Mouse (Mus musculus) T-helper 17 cell (primary cell): Measurements from ENCODE around the gene Klrb1a.
"Not testable (repeated sequence)": the region's sequence is repeated elsewhere in the genome, so short reads cannot be mapped to it uniquely, and the experiment has no call there.

Source experiments
- in situ Hi-C, 2 experiments: fragments of 300-600 bp; cut with MboI, MseI; formaldehyde crosslinking; loops; 1 replicate in 1 of 2; 2 replicates in 1 of 2; pipeline ENCODE4 v1.15.1; 2025; ENCODE audit warnings: high pct_unique_total_duplicates in 2 of 2

Gene Klrb1a

GRCm38 (mm10) chr6:128623433-128623832, at the start of gene Klrb1a:
Klrb1a (minus strand) TSS chr6:128623533.
- in situ Hi-C loops, result not testable (repeated sequence)

GRCm38 (mm10) chr6:128669936-128670335, 46.6 kb upstream of the Klrb1a start:
- in situ Hi-C loops, result no loop called here

DNA sequence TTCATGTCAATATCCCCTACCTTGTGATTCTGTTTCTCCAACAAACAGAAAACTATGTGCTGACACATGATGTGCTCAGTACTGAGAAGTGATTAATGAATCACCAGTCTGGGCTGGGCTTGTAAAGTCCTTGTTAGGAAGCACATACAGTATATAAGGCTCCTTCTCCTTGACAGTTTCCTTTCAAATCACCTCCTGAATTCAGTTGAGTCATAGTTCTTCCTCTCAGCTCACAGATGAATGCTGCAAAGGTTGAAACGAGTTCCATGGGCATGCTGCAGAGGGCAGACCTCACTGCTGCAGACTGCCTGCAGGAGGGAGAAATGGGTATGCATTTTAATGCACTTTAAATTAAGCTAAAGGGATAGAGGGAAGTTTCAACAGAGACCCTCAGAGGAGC, 38.9 kb upstream of the Klrb1a start, which contains the start of gene Clec2h:
Clec2h (plus strand) TSS at position 180 of the 400 bp plus-strand sequence.
- in situ Hi-C loops, result no loop called here

DNA sequence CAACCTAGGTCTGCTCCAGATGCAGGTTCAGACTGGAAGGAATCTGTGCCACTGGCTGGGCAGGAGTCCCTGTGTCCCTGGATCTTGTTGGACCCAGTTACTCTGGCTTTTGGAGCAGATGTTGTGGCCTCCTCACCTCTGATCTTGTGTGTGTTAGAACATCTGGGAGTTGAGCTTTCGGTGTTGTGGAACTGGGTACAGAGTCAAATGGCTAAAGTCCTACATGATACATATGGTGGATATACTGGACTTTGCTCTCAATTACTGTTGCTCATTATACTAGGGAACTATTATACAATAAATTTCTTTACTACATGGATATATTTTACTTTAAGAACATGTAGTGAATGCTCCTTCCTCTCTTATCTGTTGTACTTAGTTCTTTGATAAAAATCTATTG, 37.9 kb upstream of the Klrb1a start:
- in situ Hi-C loops, result no loop called here

DNA sequence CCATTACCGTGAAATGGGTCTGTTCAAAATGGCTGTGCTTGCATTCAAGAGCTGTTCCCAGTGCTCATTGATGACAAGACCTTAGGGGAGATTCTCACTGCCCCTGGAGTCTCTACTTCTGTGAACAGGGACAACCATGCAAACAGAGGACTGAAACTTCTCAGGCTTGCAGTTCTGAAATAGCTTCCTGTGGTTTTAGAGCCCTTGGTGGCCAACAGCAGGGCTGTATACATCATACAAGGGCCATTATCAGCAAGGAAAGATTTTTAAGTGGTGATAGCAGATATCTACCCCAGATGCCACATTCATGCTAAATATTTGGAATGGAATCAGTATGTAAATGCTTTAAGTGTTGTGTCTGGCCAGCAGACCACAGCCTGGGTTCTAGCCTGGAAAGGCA, 29.6 kb upstream of the Klrb1a start:
- in situ Hi-C loops, result loop anchor here in 1 of 2 experiments (10.0 kb wide), 1 partner anchor 742 kb away; the partner anchor contains the start of gene Clec1b

DNA sequence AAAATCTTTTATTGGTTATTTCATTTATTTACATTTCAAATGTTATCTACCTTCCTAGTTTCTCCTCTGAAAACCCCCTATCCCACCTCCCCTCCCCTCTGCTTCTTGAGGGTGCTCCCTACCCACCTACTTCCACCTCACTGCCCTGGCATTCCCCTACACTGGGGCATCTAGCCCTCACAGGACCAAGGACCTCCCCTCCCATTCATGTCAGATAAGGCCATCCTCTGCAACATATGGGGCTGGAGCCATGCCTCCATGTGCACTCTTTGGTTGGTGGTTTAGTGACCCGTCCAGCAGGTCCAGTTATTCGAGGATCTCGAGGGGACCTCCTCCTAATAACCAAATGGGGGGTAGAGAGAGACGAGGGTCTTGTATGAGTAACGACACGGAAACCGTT, 27.5 kb upstream of the Klrb1a start:
- in situ Hi-C loops, result loop anchor here in 1 of 2 experiments (10.0 kb wide), 1 partner anchor 744 kb away; the partner anchor contains the start of gene Clec1b

DNA sequence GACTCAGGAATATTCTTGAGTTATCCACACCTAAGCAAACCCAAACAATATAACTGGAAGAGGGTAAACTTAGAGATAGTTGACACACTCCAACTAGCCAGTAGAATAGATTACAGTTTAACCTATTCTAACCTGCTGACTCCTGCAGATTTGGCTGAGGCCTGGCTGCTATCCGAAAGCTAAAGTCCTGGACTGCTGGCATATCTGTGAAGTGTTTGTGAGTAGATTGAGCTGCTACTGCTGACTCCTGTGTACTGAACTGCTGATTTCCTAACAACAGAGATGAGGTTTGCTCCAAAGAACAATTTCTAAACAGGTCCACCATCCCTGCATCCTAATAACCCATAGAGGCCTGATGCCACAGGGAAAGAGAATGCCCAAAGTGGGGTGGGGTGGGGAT, 26.9 kb upstream of the Klrb1a start:
- in situ Hi-C loops, result loop anchor here in 1 of 2 experiments (10.0 kb wide), 1 partner anchor 745 kb away; the partner anchor contains the start of gene Clec1b

DNA sequence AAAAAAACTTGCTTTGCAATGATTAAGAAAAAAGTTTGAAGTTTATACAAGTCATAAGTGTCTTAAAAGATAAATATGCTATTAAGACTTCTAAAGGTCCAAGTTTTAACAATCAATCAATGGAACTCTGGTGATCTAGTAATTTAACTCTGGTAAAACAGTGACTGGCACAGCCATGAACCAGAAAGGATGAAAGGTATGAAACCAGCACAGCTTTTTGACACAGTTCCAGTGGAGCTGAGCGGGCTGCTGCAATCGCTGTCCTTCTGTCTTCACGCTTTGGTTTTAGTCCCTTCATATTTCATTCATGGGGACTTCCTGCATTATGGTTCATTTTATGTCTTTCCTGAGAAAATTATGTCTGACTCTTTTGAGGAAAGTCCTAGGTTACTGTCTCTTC, 26.3 kb upstream of the Klrb1a start:
- in situ Hi-C loops, result loop anchor here in 1 of 2 experiments (10.0 kb wide), 1 partner anchor 745 kb away; the partner anchor contains the start of gene Clec1b

GRCm38 (mm10) chr6:128645708-128646107, 22.4 kb upstream of the Klrb1a start:
- in situ Hi-C loops, result not testable (repeated sequence)

GRCm38 (mm10) chr6:128644694-128645093, 21.4 kb upstream of the Klrb1a start:
- in situ Hi-C loops, result not testable (repeated sequence)

GRCm38 (mm10) chr6:128643999-128644398, 20.7 kb upstream of the Klrb1a start:
- in situ Hi-C loops, result no loop called here

DNA sequence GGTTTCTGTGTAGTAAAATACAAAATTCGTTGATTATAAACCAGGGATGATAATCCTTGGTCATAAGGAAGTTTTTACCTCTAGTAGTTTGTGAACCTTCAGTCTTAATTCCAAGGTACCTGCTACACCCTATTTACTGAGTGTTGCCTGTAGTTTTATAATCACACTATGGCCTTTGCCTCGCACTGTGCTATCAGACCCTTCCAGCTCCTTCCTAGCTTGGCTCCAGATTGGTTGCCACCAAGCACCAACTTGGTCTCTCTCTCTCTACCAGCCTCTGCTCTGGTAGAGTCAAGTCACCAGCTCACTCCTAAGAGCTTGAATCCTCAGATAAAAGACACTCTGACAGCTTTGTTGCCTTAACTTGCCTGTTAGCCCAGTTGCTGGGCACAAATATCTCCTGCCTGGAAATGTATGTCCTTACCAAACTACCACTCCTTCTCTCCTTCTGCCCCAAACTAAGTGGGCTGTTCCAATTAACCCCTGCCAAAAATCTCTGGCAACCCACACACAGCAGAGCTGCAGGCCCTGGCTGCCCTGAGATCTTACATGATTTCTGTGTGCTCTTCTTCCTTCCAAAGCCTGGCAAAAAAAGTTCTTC, 17.9 kb upstream of the Klrb1a start:
- in situ Hi-C loops, result no loop called here

GRCm38 (mm10) chr6:128640673-128641072, 17.3 kb upstream of the Klrb1a start:
- in situ Hi-C loops, result no loop called here

- in situ Hi-C loops, result not testable (repeated sequence)
Measured at GRCm38 (mm10) chr6:128630912-128631905, 7.9 kb upstream of the Klrb1a start.

GRCm38 (mm10) chr6:128629771-128630739, 6.7 kb upstream of the Klrb1a start:
- in situ Hi-C loops, result not testable (repeated sequence)

DNA sequence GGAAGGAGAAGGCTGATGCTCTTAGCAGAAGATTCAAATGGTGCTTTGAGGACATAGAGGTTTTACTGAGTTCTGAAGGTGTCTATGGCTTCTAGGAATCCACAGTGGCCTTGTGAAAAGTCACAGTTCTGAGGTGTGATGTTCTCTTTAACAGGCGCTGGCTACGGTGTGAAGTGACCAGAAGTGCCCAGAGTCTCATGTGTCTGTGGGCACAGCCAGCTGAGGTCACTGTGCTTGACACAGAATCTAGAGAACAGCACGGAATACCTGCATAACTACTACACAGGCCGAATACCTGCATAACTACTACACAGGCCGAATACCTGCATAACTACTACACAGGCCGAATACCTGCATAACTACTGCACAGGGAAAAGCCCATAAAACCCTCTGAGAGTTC, 1.9 kb upstream of the Klrb1a start:
- in situ Hi-C loops, result not testable (repeated sequence)

DNA sequence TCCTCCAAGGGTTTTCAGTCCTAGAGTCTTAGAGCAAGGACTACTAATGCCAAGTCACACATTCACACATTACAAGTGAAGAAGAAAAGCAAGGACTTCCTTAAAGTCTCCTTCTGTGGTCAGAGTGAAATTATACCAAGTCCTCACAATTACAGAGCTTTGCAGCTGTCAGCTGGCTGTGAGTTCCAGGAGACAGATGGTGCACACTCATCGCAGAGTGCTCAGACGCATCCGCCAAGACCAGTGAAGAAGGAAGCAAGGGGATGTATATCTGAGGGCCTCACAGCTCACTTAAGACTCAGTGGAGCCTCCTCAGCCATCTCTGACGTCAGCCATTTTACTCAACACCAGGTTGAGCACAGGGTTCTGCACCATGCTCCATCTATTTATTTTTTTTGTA, 1.1 kb upstream of the Klrb1a start:
- in situ Hi-C loops, result no loop called here

GRCm38 (mm10) chr6:128622733-128623132, 600 bp downstream of the Klrb1a start:
- in situ Hi-C loops, result no loop called here

DNA sequence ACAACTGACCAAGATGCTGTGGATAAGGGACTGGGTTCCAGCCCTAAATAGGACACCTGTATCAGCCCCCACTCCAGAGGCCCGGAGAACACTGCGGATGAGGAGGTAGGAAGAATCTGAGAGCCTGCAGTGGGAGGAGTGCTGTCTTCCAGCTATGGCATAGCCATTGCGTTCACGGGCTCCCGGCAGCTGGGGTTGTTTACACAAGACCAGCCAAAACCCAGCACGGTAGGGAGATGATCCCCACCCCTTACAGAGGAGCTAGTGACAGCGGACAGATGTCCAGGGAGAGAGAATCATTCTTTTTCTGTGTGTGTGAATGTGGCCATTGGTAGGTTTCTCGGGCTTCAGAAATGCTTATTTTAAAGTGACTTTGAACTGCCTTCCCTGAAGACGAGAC, 17.0 kb downstream of the Klrb1a start:
- in situ Hi-C loops, result loop anchor here in 1 of 2 experiments (10.0 kb wide), 1 partner anchor 138 kb away; no protein-coding TSS in a partner anchor

- in situ Hi-C loops, result loop anchor here in 1 of 2 experiments (10.0 kb wide), 1 partner anchor 140 kb away; no protein-coding TSS in a partner anchor
Measured at GRCm38 (mm10) chr6:128604512-128604911, 18.8 kb downstream of the Klrb1a start.
